Mouse (Mus musculus) liver, adult 2 months (tissue): ENCODE results near the gene Itm2c.

Source experiments
- CTCF ChIP-seq: fragments of 200-500 bp; IDR thresholded peaks from 2 replicates; pipeline ENCODE4 v1.5.1; 2011; ENCODE audit warnings: low read depth, low read length, control low read depth
- POLR2A ChIP-seq: fragments of 200-500 bp; IDR thresholded peaks from 2 replicates; pipeline ENCODE4 v1.6.1; 2011; ENCODE audit warnings: low read length, control low read depth; ENCODE audit not compliant: insufficient read depth; ENCODE audit errors: extremely low read depth

- no peak for TF ChIP-seq CTCF
- TF ChIP-seq POLR2A: no peak
These were observed 19.1 kb downstream of the Itm2c start for GRCm38 (mm10) chr1:85913078-85913755.
